Mouse (Mus musculus): Measurements from ENCODE around the gene Sirpa. TPM values are rescaled to one million over a fixed set of nuclear protein-coding genes. Genes with fewer than 3 reads are reported as not detected.

Gene Sirpa
- polyA plus RNA-seq, 1 experiment from 2014 or later = 30.1 TPM

DNA sequence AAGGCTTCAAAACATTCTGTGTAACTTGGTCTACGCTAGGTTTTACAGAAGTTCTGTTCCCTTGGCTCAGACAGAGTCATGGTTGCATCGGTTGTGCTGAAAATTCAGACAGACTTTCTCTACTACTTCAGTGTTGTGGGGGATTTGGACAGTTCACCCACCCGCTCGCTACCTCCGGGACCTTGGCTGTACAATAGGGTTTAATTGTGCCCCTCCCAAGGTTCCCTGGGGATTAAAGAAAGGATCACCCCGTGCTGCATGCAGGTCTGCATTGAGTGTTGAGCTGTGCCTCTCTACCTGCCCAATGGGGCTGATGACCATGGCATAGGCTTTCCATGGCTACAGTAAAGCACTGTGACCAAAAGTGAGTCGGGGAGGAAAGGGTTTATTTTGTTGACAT lies 39.7 kb downstream of the Sirpa start:
- no peak overlapping the region for H3K4me2 ChIP-seq (replicated peaks; ENCODE audit: low read depth, low read length)
- H3K9ac ChIP-seq (replicated peaks; ENCODE audit: low read depth) = no peak overlapping the region
- no peaks in the 10 kb centered on the region for H3K9me3 ChIP-seq (ENCODE audit: low read length)
- no peak overlapping the region for H3K4me3 ChIP-seq (ENCODE audit: low read depth, low read length)
- DNase-seq (ENCODE audit: low spot score) = no peak
- no peaks in the 10 kb centered on the region for H3K36me3 ChIP-seq (ENCODE audit: insufficient read depth, low read length)
- H3K27me3 ChIP-seq (replicated peaks; ENCODE audit: insufficient read depth, low read length) = no peaks in the 10 kb centered on the region
- no peak for TF ChIP-seq CTCF (IDR thresholded peaks at IDR 0.05)
- no peak for TF ChIP-seq EP300 (IDR thresholded peaks at IDR 0.05)
- 0 out of 2 replicates have a peak overlapping the region, but pooled peaks have one; percentile 44 for H3K27ac ChIP-seq (ENCODE audit: low read length)
- ATAC-seq = no peak
- peaks cover 4% of the 10 kb centered on the region; the same call in 1 of the 2 replicates for H3K4me1 ChIP-seq (ENCODE audit: insufficient read depth, low read depth, low read length)
- WGBS = 95% methylated on average over 7 of the region's 7 CpGs

- Histone ChIP-seq H3K4me1 (ENCODE audit: insufficient read depth, low read depth, low read length) (peaks cover 4% of the 10 kb centered on the region; the same call in 1 of the 2 replicates), H3K36me3 (ENCODE audit: insufficient read depth, low read length) (no peaks in the 10 kb centered on the region), H3K9me3 (ENCODE audit: low read length) (no peaks in the 10 kb centered on the region), H3K4me2 (replicated peaks; ENCODE audit: low read depth, low read length) (no peak overlapping the region), H3K9ac (replicated peaks; ENCODE audit: low read depth) (no peak overlapping the region), H3K4me3 (ENCODE audit: low read depth, low read length) (no peak overlapping the region), H3K27me3 (replicated peaks; ENCODE audit: insufficient read depth, low read length) (no peaks in the 10 kb centered on the region), H3K27ac (ENCODE audit: low read length) (peak overlapping the region; percentile 44)
- WGBS = 21% methylated on average over 9 of the region's 9 CpGs
- TF ChIP-seq EP300 (IDR thresholded peaks at IDR 0.05) (peak; percentile 97), CTCF (IDR thresholded peaks at IDR 0.05) (no peak)
- ATAC-seq (peak; percentile 97), DNase-seq (ENCODE audit: low spot score) (peak; percentile 96)
Measured at GRCm38 (mm10) chr2:129633077-129633732, 40.6 kb downstream of the Sirpa start.

DNA sequence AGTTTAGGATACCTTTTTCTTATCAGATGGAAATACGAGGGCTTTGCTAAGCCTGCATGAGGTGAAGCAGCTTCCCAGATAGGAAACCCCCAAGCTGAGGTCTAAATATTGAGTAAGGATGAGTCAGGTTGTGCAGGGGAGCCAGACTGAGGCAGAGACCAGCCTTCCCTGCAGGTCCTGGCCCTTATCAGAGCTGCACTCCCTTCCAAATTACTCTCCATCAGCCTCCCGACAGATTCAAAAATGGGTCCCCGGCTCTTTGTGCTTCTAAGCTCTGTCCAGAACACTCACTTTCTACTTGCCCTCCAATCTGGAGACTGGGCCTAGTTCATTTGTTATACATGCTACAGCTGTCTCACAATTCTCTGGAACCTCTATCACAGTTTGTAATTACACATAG lies 41.3 kb downstream of the Sirpa start:
- peak; percentile 6 for DNase-seq (ENCODE audit: low spot score)
- no peak overlapping the region for H3K9ac ChIP-seq (replicated peaks; ENCODE audit: low read depth)
- H3K27me3 ChIP-seq (replicated peaks; ENCODE audit: insufficient read depth, low read length) = no peaks in the 10 kb centered on the region
- 52% methylated on average over 3 of the region's 3 CpGs for WGBS
- TF ChIP-seq EP300 (IDR thresholded peaks at IDR 0.05) (no peak), CTCF (IDR thresholded peaks at IDR 0.05) (no peak)
- H3K36me3 ChIP-seq (ENCODE audit: insufficient read depth, low read length) = no peaks in the 10 kb centered on the region
- H3K27ac ChIP-seq (ENCODE audit: low read length) = peak overlapping the region; percentile 44
- no peak for ATAC-seq
- H3K9me3 ChIP-seq (ENCODE audit: low read length) = no peaks in the 10 kb centered on the region
- peaks cover 4% of the 10 kb centered on the region; the same call in 1 of the 2 replicates for H3K4me1 ChIP-seq (ENCODE audit: insufficient read depth, low read depth, low read length)
- H3K4me3 ChIP-seq (ENCODE audit: low read depth, low read length) = no peak overlapping the region
- no peak overlapping the region for H3K4me2 ChIP-seq (replicated peaks; ENCODE audit: low read depth, low read length)

DNA sequence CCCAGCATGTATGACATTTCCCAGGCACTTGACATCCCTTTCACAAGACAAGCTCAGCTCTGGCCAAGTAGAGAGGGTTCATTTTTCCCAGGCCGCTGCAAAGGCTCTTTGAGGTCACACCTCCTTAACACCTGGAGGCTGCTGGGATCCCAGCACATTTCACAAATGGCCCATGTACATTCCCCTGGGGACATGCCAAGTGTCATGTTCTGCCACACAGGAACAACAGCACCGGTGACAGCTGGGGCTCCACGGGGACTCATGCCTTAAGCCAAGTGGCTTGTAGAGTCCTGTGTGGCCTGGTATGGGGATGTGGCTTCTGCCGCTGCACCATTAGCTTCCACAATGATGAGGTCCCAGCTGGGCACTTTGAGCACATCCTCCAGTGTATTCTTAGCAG lies 60.0 kb downstream of the Sirpa start:
- no peaks in the 10 kb centered on the region for H3K9me3 ChIP-seq (ENCODE audit: low read length)
- H3K27me3 ChIP-seq (replicated peaks; ENCODE audit: insufficient read depth, low read length) = no peaks in the 10 kb centered on the region
- TF ChIP-seq CTCF (IDR thresholded peaks at IDR 0.05) (no peak), EP300 (IDR thresholded peaks at IDR 0.05) (no peak)
- H3K36me3 ChIP-seq (ENCODE audit: insufficient read depth, low read length) = no peaks in the 10 kb centered on the region
- H3K27ac ChIP-seq (ENCODE audit: low read length) = no peak overlapping the region
- ATAC-seq (no peak), DNase-seq (ENCODE audit: low spot score) (peak; percentile 29)
- H3K9ac ChIP-seq (replicated peaks; ENCODE audit: low read depth) = no peak overlapping the region
- WGBS = 49% methylated on average over 4 of the region's 4 CpGs
- H3K4me3 ChIP-seq (ENCODE audit: low read depth, low read length) = no peak overlapping the region
- H3K4me2 ChIP-seq (replicated peaks; ENCODE audit: low read depth, low read length) = no peak overlapping the region
- H3K4me1 ChIP-seq (ENCODE audit: insufficient read depth, low read depth, low read length) = no peaks in the 10 kb centered on the region

GRCm38 (mm10) chr2:129653632-129654031 lies 61.0 kb downstream of the Sirpa start:
- no peaks in the 10 kb centered on the region for H3K36me3 ChIP-seq (ENCODE audit: insufficient read depth, low read length)
- no peak for ATAC-seq
- no peak overlapping the region for H3K9ac ChIP-seq (replicated peaks; ENCODE audit: low read depth)
- WGBS = 77% methylated on average over 2 of the region's 2 CpGs
- no peak overlapping the region for H3K27ac ChIP-seq (ENCODE audit: low read length)
- TF ChIP-seq CTCF (IDR thresholded peaks at IDR 0.05) (no peak), EP300 (IDR thresholded peaks at IDR 0.05) (no peak)
- H3K4me2 ChIP-seq (replicated peaks; ENCODE audit: low read depth, low read length) = no peak overlapping the region
- DNase-seq (ENCODE audit: low spot score) = no peak
- H3K27me3 ChIP-seq (replicated peaks; ENCODE audit: insufficient read depth, low read length) = no peaks in the 10 kb centered on the region
- H3K9me3 ChIP-seq (ENCODE audit: low read length) = no peaks in the 10 kb centered on the region
- H3K4me1 ChIP-seq (ENCODE audit: insufficient read depth, low read depth, low read length) = no peaks in the 10 kb centered on the region
- H3K4me3 ChIP-seq (ENCODE audit: low read depth, low read length) = no peak overlapping the region

DNA sequence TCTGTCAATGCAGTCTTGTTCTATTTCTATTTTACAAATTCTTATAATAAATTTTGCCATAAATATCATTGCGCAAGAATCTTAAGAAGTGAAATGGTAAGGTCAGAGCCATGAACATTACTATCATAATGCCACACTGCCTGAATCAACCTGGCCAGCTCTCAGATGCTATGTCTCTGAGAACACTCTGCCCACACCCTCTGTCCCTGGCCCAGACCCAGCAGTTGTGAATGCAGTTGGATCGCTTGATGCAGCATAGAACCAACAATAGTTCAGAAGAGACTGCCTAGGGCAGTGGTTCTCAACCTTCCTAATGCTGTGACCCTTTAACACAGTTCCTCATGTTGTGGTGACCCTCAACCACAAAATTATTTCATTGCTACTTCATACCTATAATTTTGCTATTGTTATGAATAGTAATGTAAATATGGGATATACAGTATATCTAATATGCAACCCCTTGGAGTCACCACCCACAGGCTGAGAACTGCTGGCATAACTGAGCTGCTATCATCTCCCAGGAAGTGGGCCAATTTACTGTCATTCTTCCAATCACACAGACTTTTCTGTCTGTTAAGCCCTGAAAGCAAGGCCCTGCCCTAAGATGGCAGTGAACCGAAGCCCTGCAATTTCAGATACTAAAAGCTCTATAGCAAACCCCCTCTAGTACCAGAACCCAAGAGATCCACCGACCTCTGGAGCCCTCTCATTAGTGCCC lies 61.8 kb downstream of the Sirpa start:
- no peak overlapping the region for H3K4me3 ChIP-seq (ENCODE audit: low read depth, low read length)
- no peak overlapping the region for H3K4me2 ChIP-seq (replicated peaks; ENCODE audit: low read depth, low read length)

More for the DNA sequence above, 61.8 kb downstream of the Sirpa start:
- Histone ChIP-seq H3K27me3 (replicated peaks; ENCODE audit: insufficient read depth, low read length) (no peaks in the 10 kb centered on the region), H3K36me3 (ENCODE audit: insufficient read depth, low read length) (no peaks in the 10 kb centered on the region), H3K9me3 (ENCODE audit: low read length) (no peaks in the 10 kb centered on the region), H3K9ac (replicated peaks; ENCODE audit: low read depth) (no peak overlapping the region), H3K27ac (ENCODE audit: low read length) (no peak overlapping the region), H3K4me1 (ENCODE audit: insufficient read depth, low read depth, low read length) (no peaks in the 10 kb centered on the region)
- TF ChIP-seq CTCF (IDR thresholded peaks at IDR 0.05) (no peak), EP300 (IDR thresholded peaks at IDR 0.05) (no peak)
- 84% methylated on average over 4 of the region's 4 CpGs for WGBS
- no peak for ATAC-seq
- DNase-seq (ENCODE audit: low spot score) = no peak

All from lung, postnatal 0 days (tissue).